Mouse (Mus musculus): ENCODE results near the gene Cyp3a16. TPM values are rescaled to one million over a fixed set of nuclear protein-coding genes. Genes with fewer than 3 reads are reported as not detected.
"Not testable (repeated sequence)": the region's sequence is repeated elsewhere in the genome, so short reads cannot be mapped to it uniquely, and the experiment has no call there.

Cyp3a16 gene
- polyA plus RNA-seq (2014; fragmentation: Nextera tagmentation; extraction: Ambion mirVana) = not detected in 2 replicates

- H3K9ac ChIP-seq (ENCODE audit: low read depth, low read length); H3K4me2 ChIP-seq; H3K4me3 ChIP-seq (ENCODE audit: low read depth, low read length); H3K27ac ChIP-seq (ENCODE audit: low read depth, low read length); H3K4me1 ChIP-seq (replicated peaks; ENCODE audit: control insufficient read depth, insufficient read depth, low read length); ATAC-seq (replicated peaks; ENCODE audit: low FRiP score); H3K27me3 ChIP-seq (replicated peaks; ENCODE audit: control insufficient read depth, insufficient read depth, low read length); DNase-seq (ENCODE audit: low spot score); H3K36me3 ChIP-seq (ENCODE audit: control insufficient read depth, insufficient read depth, low read length); H3K9me3 ChIP-seq (ENCODE audit: control insufficient read depth, low read length): not testable (repeated sequence)
- 51% methylated on average over 2 of the region's 2 CpGs for WGBS
Observed at GRCm38 (mm10) chr5:145469623-145470022, at the start of gene Cyp3a16. Gene Cyp3a16 (minus strand): TSS chr5:145469723.

GRCm38 (mm10) chr5:145490300-145490699 is 20.8 kb upstream of the Cyp3a16 start:
- Histone ChIP-seq H3K4me2 (no peak overlapping the region), H3K9me3 (ENCODE audit: control insufficient read depth, low read length) (no peaks in the 10 kb centered on the region), H3K4me3 (ENCODE audit: low read depth, low read length) (no peak overlapping the region), H3K27me3 (replicated peaks; ENCODE audit: control insufficient read depth, insufficient read depth, low read length) (no peaks in the 10 kb centered on the region), H3K9ac (ENCODE audit: low read depth, low read length) (no peak overlapping the region), H3K36me3 (ENCODE audit: control insufficient read depth, insufficient read depth, low read length) (no peaks in the 10 kb centered on the region), H3K4me1 (replicated peaks; ENCODE audit: control insufficient read depth, insufficient read depth, low read length) (no peaks in the 10 kb centered on the region), H3K27ac (ENCODE audit: low read depth, low read length) (no peak overlapping the region)
- DNase-seq (ENCODE audit: low spot score) (no peak), ATAC-seq (replicated peaks; ENCODE audit: low FRiP score) (no peak)
- no CpG with 5 or more reads among the region's 6 CpGs for WGBS

DNA sequence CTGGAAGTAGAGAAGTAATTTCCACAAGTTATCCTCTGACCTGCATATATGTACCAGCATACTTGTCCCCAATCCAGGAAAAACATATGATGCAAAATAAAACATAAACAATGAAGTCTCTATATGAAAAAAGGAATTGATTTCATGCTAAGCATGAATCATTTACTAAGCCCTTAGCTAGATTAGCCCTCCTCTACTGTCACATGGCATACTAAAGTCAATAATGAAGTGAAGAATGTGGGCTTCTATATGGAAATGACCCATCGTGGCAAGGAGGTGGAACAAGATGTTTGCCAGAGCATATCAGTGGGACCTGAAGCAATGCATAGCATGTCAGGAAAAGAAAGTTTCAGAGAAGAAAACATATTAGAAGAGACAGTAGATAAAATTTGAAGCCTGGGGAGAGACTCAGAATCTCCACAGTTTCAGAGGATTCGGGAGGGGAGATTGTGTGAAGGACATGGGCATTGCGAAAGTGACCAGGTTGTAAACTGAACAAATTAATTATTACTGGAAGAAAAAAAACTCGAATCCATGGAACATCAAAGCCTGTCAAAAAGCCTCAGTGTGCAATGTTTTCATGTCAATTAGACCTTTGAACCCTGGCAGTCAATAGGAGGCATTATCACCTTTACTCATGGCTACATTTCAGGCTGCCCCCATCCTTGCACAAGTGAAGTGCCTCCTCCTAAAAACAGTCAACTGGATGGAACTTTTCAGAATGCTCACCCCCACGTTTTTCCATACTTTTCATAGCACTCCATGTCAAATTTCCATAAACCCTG is 5.0 kb downstream of the Cyp3a16 start:
- Histone ChIP-seq H3K4me3 (ENCODE audit: low read depth, low read length) (no peak overlapping the region), H3K4me2 (no peak overlapping the region), H3K36me3 (ENCODE audit: control insufficient read depth, insufficient read depth, low read length) (no peaks in the 10 kb centered on the region), H3K27ac (ENCODE audit: low read depth, low read length) (no peak overlapping the region), H3K9ac (ENCODE audit: low read depth, low read length) (no peak overlapping the region), H3K4me1 (replicated peaks; ENCODE audit: control insufficient read depth, insufficient read depth, low read length) (no peaks in the 10 kb centered on the region), H3K27me3 (replicated peaks; ENCODE audit: control insufficient read depth, insufficient read depth, low read length) (no peaks in the 10 kb centered on the region), H3K9me3 (ENCODE audit: control insufficient read depth, low read length) (peaks cover 10% of the 10 kb centered on the region)
- ATAC-seq (replicated peaks; ENCODE audit: low FRiP score) (no peak), DNase-seq (ENCODE audit: low spot score) (no peak)
- 52% methylated on average over 5 of the region's 5 CpGs for WGBS

DNA sequence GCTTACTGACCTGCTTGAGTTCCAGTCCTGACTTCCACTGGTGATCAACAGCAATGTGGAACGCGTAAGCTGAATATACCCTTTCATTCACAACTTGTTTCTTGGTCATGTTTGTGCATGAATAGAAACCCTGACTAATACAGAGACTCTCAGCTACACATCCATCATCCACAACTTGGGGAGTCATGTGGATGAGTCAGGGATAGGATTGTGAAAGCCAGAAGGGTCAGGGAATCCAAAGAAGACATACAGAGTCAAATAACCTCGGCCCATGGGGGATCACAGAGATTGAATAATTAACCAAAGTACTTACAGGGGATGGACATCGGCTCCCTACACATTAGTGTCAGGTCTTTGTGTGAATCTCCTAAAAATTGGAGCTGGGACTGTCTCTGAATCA is 7.2 kb downstream of the Cyp3a16 start:
- peaks cover 10% of the 10 kb centered on the region for H3K9me3 ChIP-seq (ENCODE audit: control insufficient read depth, low read length)
- 74% methylated on average over 4 of the region's 4 CpGs for WGBS
- H3K36me3 ChIP-seq (ENCODE audit: control insufficient read depth, insufficient read depth, low read length) = no peaks in the 10 kb centered on the region
- H3K4me1 ChIP-seq (replicated peaks; ENCODE audit: control insufficient read depth, insufficient read depth, low read length) = no peaks in the 10 kb centered on the region
- no peak for ATAC-seq (replicated peaks; ENCODE audit: low FRiP score)
- no peak overlapping the region for H3K27ac ChIP-seq (ENCODE audit: low read depth, low read length)
- H3K9ac ChIP-seq (ENCODE audit: low read depth, low read length) = no peak overlapping the region
- no peaks in the 10 kb centered on the region for H3K27me3 ChIP-seq (replicated peaks; ENCODE audit: control insufficient read depth, insufficient read depth, low read length)
- no peak overlapping the region for H3K4me2 ChIP-seq
- DNase-seq (ENCODE audit: low spot score) = no peak
- no peak overlapping the region for H3K4me3 ChIP-seq (ENCODE audit: low read depth, low read length)

DNA sequence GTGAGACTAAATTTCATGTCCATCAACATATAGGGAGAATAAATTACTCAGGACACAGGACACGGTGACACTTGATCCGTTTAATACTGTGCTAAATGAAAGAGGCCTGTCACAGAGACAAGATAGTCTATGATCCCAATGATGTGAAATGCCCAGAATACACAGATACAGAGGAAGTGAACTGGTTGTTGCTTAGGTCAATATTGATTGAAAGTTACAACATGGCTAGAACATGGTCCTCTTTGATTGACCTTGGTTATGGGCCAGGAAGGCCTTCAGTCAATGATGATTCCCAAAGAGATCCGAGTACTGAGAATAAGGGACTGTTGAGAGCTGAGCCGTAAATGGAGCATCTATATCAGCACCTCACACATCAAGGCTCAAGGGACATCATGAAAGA is 15.1 kb downstream of the Cyp3a16 start:
- Histone ChIP-seq H3K27me3 (replicated peaks; ENCODE audit: control insufficient read depth, insufficient read depth, low read length) (no peaks in the 10 kb centered on the region), H3K4me2 (no peak overlapping the region), H3K27ac (ENCODE audit: low read depth, low read length) (no peak overlapping the region), H3K4me1 (replicated peaks; ENCODE audit: control insufficient read depth, insufficient read depth, low read length) (no peaks in the 10 kb centered on the region), H3K9ac (ENCODE audit: low read depth, low read length) (no peak overlapping the region), H3K4me3 (ENCODE audit: low read depth, low read length) (no peak overlapping the region), H3K36me3 (ENCODE audit: control insufficient read depth, insufficient read depth, low read length) (no peaks in the 10 kb centered on the region), H3K9me3 (ENCODE audit: control insufficient read depth, low read length) (peaks cover 12% of the 10 kb centered on the region)
- 77% methylated on average over 4 of the region's 4 CpGs for WGBS
- no peak for ATAC-seq (replicated peaks; ENCODE audit: low FRiP score)
- DNase-seq (ENCODE audit: low spot score) = no peak

- Histone ChIP-seq H3K27ac (ENCODE audit: low read depth, low read length) (no peak overlapping the region), H3K27me3 (replicated peaks; ENCODE audit: control insufficient read depth, insufficient read depth, low read length) (no peaks in the 10 kb centered on the region), H3K4me2 (no peak overlapping the region), H3K36me3 (ENCODE audit: control insufficient read depth, insufficient read depth, low read length) (no peaks in the 10 kb centered on the region), H3K4me1 (replicated peaks; ENCODE audit: control insufficient read depth, insufficient read depth, low read length) (no peaks in the 10 kb centered on the region), H3K9me3 (ENCODE audit: control insufficient read depth, low read length) (peaks cover 3% of the 10 kb centered on the region; the same call in 1 of the 2 replicates), H3K9ac (ENCODE audit: low read depth, low read length) (no peak overlapping the region), H3K4me3 (ENCODE audit: low read depth, low read length) (no peak overlapping the region)
- ATAC-seq (replicated peaks; ENCODE audit: low FRiP score) (no peak), DNase-seq (ENCODE audit: low spot score) (no peak)
- WGBS = 73% methylated on average over 1 of the region's 1 CpGs
Observed at GRCm38 (mm10) chr5:145433688-145434087, 35.8 kb downstream of the Cyp3a16 start.

DNA sequence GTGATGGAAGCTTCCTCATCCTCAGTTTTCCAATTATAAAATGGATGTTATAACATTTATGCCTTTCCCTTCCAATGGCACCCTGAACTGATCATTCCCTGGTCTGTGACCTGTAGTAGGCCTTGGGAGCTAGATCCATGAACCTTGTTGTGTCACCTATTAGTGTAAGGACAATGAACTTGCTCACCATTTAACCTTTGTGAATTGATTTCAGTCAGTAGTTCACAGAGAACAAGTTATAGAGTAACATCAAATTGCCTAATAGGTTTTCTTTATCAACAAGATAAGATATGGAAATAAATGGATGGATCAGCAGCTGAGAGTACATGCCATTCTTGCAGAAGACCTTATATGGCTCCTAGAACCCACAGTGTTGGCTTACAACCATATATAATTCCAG is 38.5 kb downstream of the Cyp3a16 start:
- Histone ChIP-seq H3K4me1 (replicated peaks; ENCODE audit: control insufficient read depth, insufficient read depth, low read length) (no peaks in the 10 kb centered on the region), H3K4me2 (no peak overlapping the region), H3K9me3 (ENCODE audit: control insufficient read depth, low read length) (peaks cover 3% of the 10 kb centered on the region; the same call in 1 of the 2 replicates), H3K27me3 (replicated peaks; ENCODE audit: control insufficient read depth, insufficient read depth, low read length) (no peaks in the 10 kb centered on the region), H3K36me3 (ENCODE audit: control insufficient read depth, insufficient read depth, low read length) (no peaks in the 10 kb centered on the region), H3K9ac (ENCODE audit: low read depth, low read length) (no peak overlapping the region), H3K4me3 (ENCODE audit: low read depth, low read length) (no peak overlapping the region), H3K27ac (ENCODE audit: low read depth, low read length) (no peak overlapping the region)
- DNase-seq (ENCODE audit: low spot score) (no peak), ATAC-seq (replicated peaks; ENCODE audit: low FRiP score) (no peak)

- no peak for ATAC-seq (replicated peaks; ENCODE audit: low FRiP score)
- Histone ChIP-seq H3K9ac (ENCODE audit: low read depth, low read length) (no peak overlapping the region), H3K9me3 (ENCODE audit: control insufficient read depth, low read length) (peaks cover 4% of the 10 kb centered on the region; the same call in 1 of the 2 replicates), H3K4me1 (replicated peaks; ENCODE audit: control insufficient read depth, insufficient read depth, low read length) (no peaks in the 10 kb centered on the region), H3K36me3 (ENCODE audit: control insufficient read depth, insufficient read depth, low read length) (no peaks in the 10 kb centered on the region), H3K27me3 (replicated peaks; ENCODE audit: control insufficient read depth, insufficient read depth, low read length) (no peaks in the 10 kb centered on the region), H3K4me2 (no peak overlapping the region), H3K4me3 (ENCODE audit: low read depth, low read length) (no peak overlapping the region), H3K27ac (ENCODE audit: low read depth, low read length) (no peak overlapping the region)
- DNase-seq (ENCODE audit: low spot score) = no peak
- WGBS = 67% methylated on average over 1 of the region's 1 CpGs
Observed at GRCm38 (mm10) chr5:145422287-145422686, 47.2 kb downstream of the Cyp3a16 start.

DNA sequence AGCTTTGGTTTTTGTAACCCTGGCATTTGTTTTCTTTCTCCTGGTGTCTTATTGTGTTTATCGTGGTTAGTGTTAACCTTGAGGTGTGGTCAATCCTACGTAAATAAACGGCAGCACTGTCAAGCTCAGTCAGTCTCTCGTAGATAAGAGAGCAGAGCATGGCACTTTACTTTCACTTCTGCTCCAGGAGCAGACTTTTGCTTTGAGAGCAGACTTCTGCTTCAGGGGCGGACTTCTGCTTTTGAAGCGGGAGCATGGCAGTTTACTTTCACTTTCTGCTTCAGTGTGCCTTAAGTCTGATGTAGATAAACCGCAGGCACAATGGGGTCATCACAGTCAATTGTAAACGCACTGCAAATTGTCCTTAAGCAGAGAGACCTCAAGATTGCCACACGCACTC is 54.1 kb downstream of the Cyp3a16 start:
- H3K36me3 ChIP-seq (ENCODE audit: control insufficient read depth, insufficient read depth, low read length); ATAC-seq (replicated peaks; ENCODE audit: low FRiP score); H3K27ac ChIP-seq (ENCODE audit: low read depth, low read length); H3K9ac ChIP-seq (ENCODE audit: low read depth, low read length); H3K4me1 ChIP-seq (replicated peaks; ENCODE audit: control insufficient read depth, insufficient read depth, low read length); H3K27me3 ChIP-seq (replicated peaks; ENCODE audit: control insufficient read depth, insufficient read depth, low read length); H3K4me2 ChIP-seq; DNase-seq (ENCODE audit: low spot score); H3K9me3 ChIP-seq (ENCODE audit: control insufficient read depth, low read length); H3K4me3 ChIP-seq (ENCODE audit: low read depth, low read length): not testable (repeated sequence)
- 81% methylated on average over 9 of the region's 9 CpGs for WGBS

Measured in liver, embryonic 11.5 days (tissue).